Mouse (Mus musculus) CD4-positive, CD25-positive, alpha-beta regulatory T cell, adult 4 months (primary cell): Measurements from ENCODE around the gene Syne2. TPM values are rescaled to one million over a fixed set of nuclear protein-coding genes. Genes with fewer than 3 reads are reported as not detected.

Source experiments
- ATAC-seq: one replicate; pipeline ENCODE4 v1.8.0; 2017
- polyA plus RNA-seq, 2 experiments: library from polyadenylated mRNA; unstranded; fragments of 100-300 nt; shearing (Covaris generic); gene quantifications; one replicate each; pipeline ENCODE4 v1.2.1; 2017

Gene Syne2
- polyA plus RNA-seq, 2 experiments from 2014 or later: 10.9 to 19.2 TPM

GRCm38 (mm10) chr12:75829616-75830015 is 11.7 kb downstream of the Syne2 start:
- no peak for ATAC-seq

GRCm38 (mm10) chr12:75833149-75833959 is 15.4 kb downstream of the Syne2 start:
- ATAC-seq: no peak

- peak; percentile 53 for ATAC-seq
Measured at GRCm38 (mm10) chr12:75833960-75834729, 16.2 kb downstream of the Syne2 start.

- no peak for ATAC-seq
Measured at GRCm38 (mm10) chr12:75836524-75836962, 18.6 kb downstream of the Syne2 start.

GRCm38 (mm10) chr12:75837462-75837861 is 19.5 kb downstream of the Syne2 start:
- ATAC-seq: no peak

- ATAC-seq: no peak
Measured at GRCm38 (mm10) chr12:75839083-75839736, 21.3 kb downstream of the Syne2 start.

- ATAC-seq: no peak
Measured at GRCm38 (mm10) chr12:75841183-75841582, 23.2 kb downstream of the Syne2 start.

- ATAC-seq: no peak
Measured at GRCm38 (mm10) chr12:75844311-75844710, 26.4 kb downstream of the Syne2 start.

GRCm38 (mm10) chr12:75845070-75845469 is 27.1 kb downstream of the Syne2 start:
- ATAC-seq: no peak

- no peak for ATAC-seq
Measured at GRCm38 (mm10) chr12:75846513-75846912, 28.6 kb downstream of the Syne2 start.

- ATAC-seq: no peak
Measured at GRCm38 (mm10) chr12:75850205-75850604, 32.3 kb downstream of the Syne2 start.

- no peak for ATAC-seq
Measured at GRCm38 (mm10) chr12:75851481-75851880, 33.5 kb downstream of the Syne2 start.

- no peak for ATAC-seq
Measured at GRCm38 (mm10) chr12:75852384-75852783, 34.5 kb downstream of the Syne2 start.

GRCm38 (mm10) chr12:75853559-75853958 is 35.6 kb downstream of the Syne2 start:
- ATAC-seq: no peak

GRCm38 (mm10) chr12:75855051-75855453 is 37.1 kb downstream of the Syne2 start:
- ATAC-seq: no peak

- no peak for ATAC-seq
Measured at GRCm38 (mm10) chr12:75855621-75856020, 37.7 kb downstream of the Syne2 start.

- no peak for ATAC-seq
Measured at GRCm38 (mm10) chr12:75856096-75856868, 38.3 kb downstream of the Syne2 start.

- ATAC-seq: no peak
Measured at GRCm38 (mm10) chr12:75859936-75860335, 42.0 kb downstream of the Syne2 start.

GRCm38 (mm10) chr12:75860843-75861242 is 42.9 kb downstream of the Syne2 start:
- no peak for ATAC-seq

- no peak for ATAC-seq
Measured at GRCm38 (mm10) chr12:75865166-75865565, 47.2 kb downstream of the Syne2 start.

GRCm38 (mm10) chr12:75866419-75867373 is 48.8 kb downstream of the Syne2 start:
- no peak for ATAC-seq
